Mouse (Mus musculus) lung, adult 18-20 months (tissue): Measurements from ENCODE around the gene Smco2.

Experiments
- DNase-seq, 2 experiments: peaks; one replicate each; pipeline ENCODE4 v3.0.0; 2022; ENCODE audit warnings: mixed read lengths in 2 of 2

Gene Smco2

GRCm38 (mm10) chr6:146850050-146850449, at the start of gene Smco2:
Gene Smco2 (plus strand): TSS chr6:146850104.
- DNase-seq, result no peak

- no peak for DNase-seq
Observed at GRCm38 (mm10) chr6:146809991-146810390, 39.9 kb upstream of the Smco2 start.

- no peak for DNase-seq
Observed at GRCm38 (mm10) chr6:146813007-146813406, 36.9 kb upstream of the Smco2 start.

DNA sequence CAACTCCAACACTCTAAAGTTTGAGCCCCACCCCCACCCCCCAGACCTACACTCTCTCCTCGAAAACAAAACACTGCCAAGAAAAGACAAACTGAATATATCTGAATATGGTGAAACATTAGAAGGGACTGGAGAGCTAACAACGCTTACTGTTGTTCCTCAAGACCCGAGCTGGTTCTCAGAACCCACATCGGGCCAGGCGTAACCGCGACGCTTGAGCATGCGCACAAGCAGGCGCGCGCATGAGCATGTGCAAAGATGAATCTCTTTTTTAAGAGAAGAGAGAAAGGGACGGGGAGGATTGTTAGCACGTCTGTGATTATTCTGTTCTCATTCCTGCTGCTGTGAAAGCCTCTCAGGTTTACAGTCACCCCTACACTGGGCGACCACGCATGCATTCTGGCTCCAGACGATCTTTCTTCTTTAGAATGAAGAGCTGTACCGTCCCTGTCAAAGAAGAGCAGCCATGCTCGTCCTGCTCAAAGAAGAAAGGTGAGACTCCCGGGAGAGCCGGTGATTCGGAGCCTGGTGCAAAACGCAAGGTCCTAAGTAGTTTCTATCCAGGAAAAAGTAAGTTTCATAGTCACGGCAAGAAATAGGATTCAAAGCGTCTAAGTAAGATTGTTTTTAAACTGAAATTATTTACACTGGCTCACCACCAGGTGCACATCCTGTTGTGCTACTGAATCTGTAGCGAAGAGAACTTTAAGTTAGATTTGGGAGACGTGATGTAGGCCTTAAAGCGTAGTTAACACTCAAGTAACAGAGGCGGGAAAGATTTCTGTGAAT, 29.5 kb upstream of the Smco2 start:
- no peak for DNase-seq

DNA sequence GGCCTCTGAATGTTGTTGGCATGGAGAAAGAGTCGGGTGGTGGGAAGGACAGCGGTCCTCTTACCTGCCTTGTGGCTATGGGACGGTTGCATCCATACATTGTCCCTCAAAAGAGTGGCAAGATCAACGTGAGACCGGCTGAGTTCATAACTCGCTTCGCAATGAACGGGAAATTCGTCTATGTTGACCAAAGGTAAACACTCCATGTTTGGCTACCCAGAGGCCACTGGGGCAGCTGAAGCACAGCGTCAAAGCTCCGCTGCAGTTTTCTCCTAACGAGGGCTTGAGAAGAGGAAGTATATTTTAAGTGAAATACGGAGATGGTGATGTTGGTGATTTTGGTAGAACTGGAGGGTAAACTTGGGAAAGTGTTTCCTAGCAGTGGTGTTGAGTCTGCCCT, 27.9 kb upstream of the Smco2 start:
- peak; percentile 33 to 53 for DNase-seq

DNA sequence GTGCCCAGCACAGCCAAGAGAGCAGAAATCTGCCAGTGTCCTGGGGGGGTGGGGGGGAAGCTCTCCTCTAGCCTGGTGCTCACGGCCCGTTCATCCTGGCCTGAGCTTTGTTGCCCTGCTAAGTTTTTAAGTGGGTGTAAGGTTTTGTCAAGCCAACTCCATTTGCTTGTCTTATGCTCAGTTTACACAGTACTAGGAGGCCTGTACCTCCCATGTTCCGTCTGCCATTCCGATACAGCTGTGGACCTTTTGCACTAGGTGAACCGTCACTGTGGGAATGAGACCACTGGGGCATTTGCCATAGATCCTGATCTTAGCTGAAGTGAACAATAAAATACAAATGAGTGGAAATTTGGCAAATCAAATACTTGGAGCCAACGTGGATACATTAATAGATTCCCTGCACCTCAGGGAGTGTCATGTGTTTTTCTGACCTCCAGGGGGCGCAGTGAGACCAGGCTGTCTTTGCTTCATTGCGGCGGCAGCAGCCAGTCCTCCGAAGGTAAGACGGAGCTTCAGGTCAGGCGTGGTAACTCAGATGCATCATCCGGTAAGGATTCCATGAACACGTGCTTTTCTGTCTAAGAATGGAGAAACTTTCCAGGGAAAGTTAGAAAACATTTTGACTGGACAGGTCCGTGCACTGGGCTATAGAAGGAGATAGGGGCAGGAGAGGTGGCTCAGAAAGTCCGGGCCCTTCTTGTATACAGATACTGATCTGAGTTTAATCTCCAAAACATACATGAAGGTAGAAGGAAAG, 25.0 kb upstream of the Smco2 start:
- DNase-seq, result peak; percentile 26 to 54

DNA sequence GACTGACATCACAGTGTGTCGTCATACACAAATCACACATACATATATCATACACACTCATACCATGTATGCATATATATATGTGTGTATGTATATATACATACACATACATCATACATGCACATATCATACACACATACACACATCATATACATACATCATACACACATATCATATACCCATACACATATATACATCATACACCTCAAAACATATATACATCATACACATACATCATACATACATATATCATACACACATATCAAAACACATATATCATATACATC, 24.5 kb upstream of the Smco2 start:
- DNase-seq, result no peak

DNA sequence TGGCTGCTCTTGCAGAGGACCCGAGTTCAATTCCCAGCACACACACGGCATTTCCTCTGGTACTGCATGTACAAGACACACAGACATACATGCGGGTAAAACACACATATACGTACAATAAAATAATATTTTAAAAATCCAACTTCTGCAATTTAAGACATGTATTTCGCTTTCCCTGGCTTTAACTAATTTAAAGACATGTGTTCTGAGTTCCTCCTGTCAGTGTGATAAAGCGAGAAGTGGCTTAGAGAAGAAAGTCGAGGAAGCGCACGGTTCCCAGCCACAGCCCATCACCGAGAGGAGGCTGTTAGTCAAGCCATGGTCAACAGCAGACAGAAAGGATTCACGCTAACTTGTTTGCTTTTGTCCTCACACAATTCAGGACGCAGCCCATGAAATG, 18.6 kb upstream of the Smco2 start:
- no peak for DNase-seq

- peak; percentile 44 to 54 for DNase-seq
Observed at GRCm38 (mm10) chr6:146833485-146834314, 16.2 kb upstream of the Smco2 start.

DNA sequence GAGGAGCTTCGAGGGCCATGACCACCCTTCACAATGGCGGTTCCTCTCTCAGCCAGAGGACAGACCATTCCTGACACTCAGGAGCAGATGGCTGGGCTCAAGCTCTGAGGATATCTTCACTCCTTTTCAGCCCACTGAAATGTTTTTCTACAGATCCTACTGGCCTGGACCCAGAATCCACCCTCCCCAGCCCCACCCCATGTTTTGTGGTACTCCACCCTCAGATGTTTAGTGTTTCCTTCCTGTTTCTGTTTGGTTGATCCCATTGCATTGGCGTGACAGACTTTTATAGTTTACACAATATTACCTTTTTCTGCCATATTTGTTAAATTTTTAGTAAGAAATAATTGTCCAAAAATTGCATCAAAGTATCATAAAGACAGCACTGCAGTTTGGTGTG, 15.6 kb upstream of the Smco2 start:
- DNase-seq, result no peak

DNA sequence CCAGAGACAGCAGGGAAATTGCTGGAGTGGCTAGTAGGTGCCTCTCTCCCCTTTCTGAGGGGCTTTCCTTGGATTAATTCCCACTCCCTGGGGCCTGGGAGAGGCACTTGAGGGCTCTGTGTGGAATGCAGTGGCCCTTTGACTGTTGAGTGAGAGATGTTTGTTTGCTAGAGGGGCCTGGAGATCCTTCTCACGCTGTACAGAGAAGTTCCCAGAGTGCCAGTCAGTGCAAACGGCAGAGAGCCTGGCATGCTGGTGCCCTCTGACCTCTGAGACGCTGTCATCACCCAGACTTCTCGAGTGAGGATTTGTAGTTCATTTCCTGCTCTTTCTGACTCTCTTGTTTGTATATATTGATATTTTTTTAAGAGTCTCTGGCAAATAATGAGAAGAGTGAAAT, 14.1 kb upstream of the Smco2 start:
- peak in 1 of 2 experiments; percentile 34 for DNase-seq

DNA sequence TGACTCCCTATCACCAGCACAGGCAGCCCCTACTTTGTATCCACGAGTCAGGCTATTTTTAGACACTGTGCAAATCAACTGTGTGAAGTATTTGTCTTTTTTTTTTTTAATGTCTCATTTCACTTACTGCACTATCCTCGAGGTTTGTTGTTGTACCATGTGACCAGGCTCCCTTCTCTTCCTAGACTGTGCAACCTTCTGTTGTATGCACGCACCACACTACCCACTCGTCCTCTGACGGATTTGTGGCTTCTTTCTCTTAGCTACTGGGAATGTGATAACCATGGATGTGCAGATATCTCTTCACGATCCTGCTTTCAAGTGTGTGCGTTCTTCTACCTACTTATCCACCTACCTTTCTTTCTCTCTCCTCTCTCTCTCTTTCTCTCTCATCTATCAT, 12.6 kb upstream of the Smco2 start:
- DNase-seq, result no peak

DNA sequence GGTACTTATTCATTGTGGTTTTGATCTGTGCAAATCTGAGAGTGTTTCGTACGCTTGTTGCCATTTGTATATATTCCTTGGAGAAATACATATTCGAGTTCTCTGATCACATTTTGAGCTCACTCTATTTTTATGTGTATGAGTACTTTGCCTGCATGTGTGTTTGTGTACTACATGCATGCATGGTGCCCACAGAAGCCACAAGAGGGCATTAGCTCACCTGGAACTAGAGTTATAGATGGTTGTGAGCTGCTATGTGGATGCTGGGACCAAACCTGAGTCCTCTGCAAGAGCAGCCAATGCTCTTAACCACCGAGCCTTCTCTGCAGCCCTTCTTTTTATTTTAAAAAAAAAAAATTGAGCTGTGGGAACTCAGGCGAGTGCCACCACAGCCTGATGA, 11.5 kb upstream of the Smco2 start:
- DNase-seq, result no peak

- no peak for DNase-seq
Observed at GRCm38 (mm10) chr6:146838863-146839262, 11.0 kb upstream of the Smco2 start.

DNA sequence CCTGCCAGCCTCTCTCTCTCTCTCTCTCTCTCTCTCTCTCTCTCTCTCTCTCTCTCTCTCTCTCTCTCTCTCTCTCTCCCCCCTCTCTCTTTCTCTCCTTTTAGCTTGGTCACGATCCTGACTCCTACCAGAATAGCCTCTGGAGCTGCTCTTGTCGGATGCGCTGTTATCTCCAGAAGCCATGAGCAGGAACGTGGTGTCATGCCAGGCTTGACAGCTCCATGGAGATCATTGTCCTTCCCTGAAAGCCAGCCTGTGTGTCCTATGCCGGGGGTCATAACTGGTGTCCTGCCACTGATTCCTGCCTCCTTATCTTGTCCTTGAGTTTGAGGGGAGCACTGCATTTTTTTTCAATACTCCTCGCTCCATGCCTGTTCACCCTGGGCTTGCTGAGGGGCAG, 5.0 kb upstream of the Smco2 start:
- no peak for DNase-seq

- no peak for DNase-seq
Observed at GRCm38 (mm10) chr6:146845347-146845746, 4.6 kb upstream of the Smco2 start.

DNA sequence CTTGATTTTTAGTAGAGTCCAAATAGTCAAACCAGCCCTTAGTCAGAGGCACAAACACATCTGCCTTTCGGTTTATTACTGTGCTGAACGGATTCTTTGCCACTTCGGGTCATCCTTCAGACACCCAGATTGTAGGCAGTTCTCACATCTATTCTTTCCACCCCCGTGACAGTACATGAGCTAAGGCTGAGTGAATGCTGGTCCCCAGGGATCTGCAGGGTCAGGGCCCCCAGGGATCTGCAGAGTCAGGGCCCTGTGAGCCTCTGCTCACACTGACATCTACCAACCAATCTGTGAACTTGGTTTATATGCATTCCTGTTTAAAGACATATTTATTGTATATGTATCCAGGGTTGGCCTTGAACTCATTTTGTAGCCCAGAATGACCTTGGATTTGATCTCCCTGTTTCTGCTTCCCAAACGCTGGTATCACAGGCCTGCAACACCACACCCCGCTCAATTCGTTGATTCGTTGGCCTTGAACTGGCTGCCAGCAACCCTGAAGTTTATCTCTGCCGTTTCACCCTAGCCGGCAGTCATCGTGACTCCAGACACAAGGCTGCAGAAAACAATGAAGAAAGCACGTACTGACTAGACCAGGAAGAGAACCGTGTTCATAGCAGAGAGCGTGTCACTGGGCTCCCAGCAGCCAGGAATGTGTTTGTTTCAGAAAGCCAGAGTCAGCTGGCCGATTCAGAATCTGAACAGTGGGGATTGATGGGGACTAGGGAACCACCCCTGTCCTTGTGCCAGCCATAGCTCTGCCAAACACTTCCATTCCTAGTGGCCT, 3.7 kb upstream of the Smco2 start:
- peak in 1 of 2 experiments; percentile 24 for DNase-seq

- DNase-seq, result no peak
Observed at GRCm38 (mm10) chr6:146847402-146847801, 2.5 kb upstream of the Smco2 start.

DNA sequence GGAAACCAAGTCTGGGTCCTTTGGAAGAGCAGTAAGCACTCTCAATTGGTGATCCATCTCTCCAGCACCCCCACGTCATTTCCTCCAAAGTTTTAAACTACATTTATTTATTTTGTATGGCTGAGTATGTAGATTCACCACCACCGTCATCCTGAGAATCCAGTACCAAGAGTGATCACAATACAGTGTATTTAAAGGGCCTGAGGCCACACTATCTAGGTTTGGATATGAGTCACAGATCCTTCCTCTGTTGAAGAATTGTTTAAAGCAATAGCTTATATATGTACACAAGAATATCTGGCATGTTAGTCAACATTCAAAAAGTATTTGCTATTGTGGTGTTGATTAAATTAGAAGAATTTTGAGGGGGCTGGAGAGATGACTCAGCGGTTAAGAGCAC, 1.6 kb upstream of the Smco2 start:
- DNase-seq, result no peak

DNA sequence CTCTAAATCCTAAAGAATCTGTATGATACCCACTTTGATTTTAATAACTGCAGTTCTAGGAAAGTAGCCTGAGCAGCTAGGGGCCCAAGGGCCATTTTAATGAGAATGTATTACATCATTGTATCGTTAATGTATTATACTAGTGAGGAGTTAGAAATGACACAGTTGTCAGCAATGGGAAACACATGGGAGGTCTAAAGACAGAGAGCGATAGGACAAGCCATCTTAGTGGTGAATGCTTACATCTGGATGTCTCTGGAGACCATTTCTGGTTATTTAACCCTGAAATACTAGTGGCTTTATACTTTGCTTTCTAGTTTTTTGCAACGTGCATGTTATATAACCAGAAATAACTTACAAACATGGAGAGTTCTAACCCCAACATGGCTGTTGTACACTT, 2.0 kb downstream of the Smco2 start:
- DNase-seq, result no peak

GRCm38 (mm10) chr6:146852739-146853138, 2.8 kb downstream of the Smco2 start:
- DNase-seq, result no peak

GRCm38 (mm10) chr6:146855185-146855584, 5.3 kb downstream of the Smco2 start:
- DNase-seq, result no peak

GRCm38 (mm10) chr6:146857386-146857785, 7.5 kb downstream of the Smco2 start:
- no peak for DNase-seq
